In genomic region chr6:71826869-71827268, GRCm38 (mm10) we compare ENCODE assay signal across 8 mouse cellular contexts. TPM values are rescaled to one million over a fixed set of nuclear protein-coding genes. Genes with fewer than 3 reads are reported as not detected.
DNase-seq lines count a peak whose midpoint lies in the region; ATAC-seq and TF ChIP-seq lines count a peak whose summit lies in the region.

Gene Mrpl35 (minus strand): TSS chr6:71826969.

- no peaks in the 10 kb centered on the region for H3K9me3 ChIP-seq in midbrain, embryonic 14.5 days (ENCODE audit: control insufficient read depth, low read length)

- no peak for TF ChIP-seq POLR2A in heart, adult 2 months (IDR thresholded peaks at IDR 0.05; ENCODE audit: insufficient read depth, low read depth, low read length)

- H3K4me1 ChIP-seq in heart, adult 2 months (ENCODE audit: control insufficient read depth, insufficient read depth, low read length) = peaks cover 1% of the 10 kb centered on the region
- H3K4me1 ChIP-seq in midbrain, embryonic 14.5 days (ENCODE audit: control insufficient read depth, insufficient read depth, low read length) = peaks cover 10% of the 10 kb centered on the region; the same call in 1 of the 2 replicates

- no peak within 1 kb of the TSS for H3K9ac ChIP-seq in heart, adult 2 months (ENCODE audit: low read depth, low read length)
- no peak within 1 kb of the TSS for H3K9ac ChIP-seq in midbrain, embryonic 14.5 days (replicated peaks; ENCODE audit: low read length)

- H3K79me2 ChIP-seq in heart, adult 2 months (replicated peaks; ENCODE audit: control insufficient read depth, insufficient read depth, low read length) = no peaks in the 10 kb centered on the region

- no peak for DNase-seq in heart, adult 2 months
- no peak for DNase-seq in heart, adult 9 months (ENCODE audit: low spot score in 2 of 2)
- no peak for DNase-seq in adrenal gland, adult 2 months
- DNase-seq in gastrocnemius, postnatal 14 days = no peak
- no peak for DNase-seq in large intestine, adult 2 months (ENCODE audit: low read depth, low spot score)
- DNase-seq in midbrain, embryonic 14.5 days = no peak
- DNase-seq in embryo, embryonic 10 days (ENCODE audit: low spot score) = no peak
- no peak for DNase-seq in ovary, postnatal 10 days (ENCODE audit: low spot score)

- no peak for TF ChIP-seq EP300 in heart, adult 2 months (IDR thresholded peaks at IDR 0.05; ENCODE audit: insufficient read depth, low read depth, low read length)

- no peaks in the 10 kb centered on the region for H3K27me3 ChIP-seq in heart, adult 2 months (ENCODE audit: control insufficient read depth, insufficient read depth, low read length)
- no peaks in the 10 kb centered on the region for H3K27me3 ChIP-seq in midbrain, embryonic 14.5 days (ENCODE audit: control insufficient read depth, insufficient read depth, low read length)

- no peak within 1 kb of the TSS for H3K27ac ChIP-seq in heart, adult 2 months
- H3K27ac ChIP-seq in midbrain, embryonic 14.5 days (replicated peaks; ENCODE audit: low read depth, low read length) = no peak within 1 kb of the TSS

- ATAC-seq in midbrain, embryonic 14.5 days (ENCODE audit: low FRiP score, low TSS enrichment) = no peak

- no peaks in the 10 kb centered on the region; the same call in 1 of the 2 replicates for H3K36me3 ChIP-seq in heart, adult 2 months (ENCODE audit: control insufficient read depth, insufficient read depth, low read length)
- H3K36me3 ChIP-seq in midbrain, embryonic 14.5 days (ENCODE audit: control insufficient read depth, insufficient read depth, low read length) = no peaks in the 10 kb centered on the region

- intact Hi-C loops in heart, adult 2 months (cut with DNase I) = no loop called here
- intact Hi-C loops in gastrocnemius, postnatal 14 days (cut with DNase I; ENCODE audit: low total_unique reads) = no loop called here

- no peak within 1 kb of the TSS for H3K4me3 ChIP-seq in heart, adult 2 months
- H3K4me3 ChIP-seq in midbrain, embryonic 14.5 days (replicated peaks; ENCODE audit: low read depth, low read length) = no peak within 1 kb of the TSS

- no peak for TF ChIP-seq CTCF in heart, adult 2 months (IDR thresholded peaks at IDR 0.05)

- 10% methylated on average over 1 of the region's 1 CpGs for WGBS in heart, adult 2 months
- 35% methylated on average over 1 of the region's 1 CpGs for WGBS in large intestine, adult 2 months
- WGBS in midbrain, embryonic 14.5 days = 52% methylated on average over 1 of the region's 1 CpGs

- H3K4me2 ChIP-seq in midbrain, embryonic 14.5 days (ENCODE audit: low read length) = no peak within 1 kb of the TSS

RNA-seq across cellular contexts. Expression of gene Mrpl35, which starts in this region (rescaled TPM):
- total RNA-seq in heart, adult 2 months (2021) = 10 to 100 TPM; 48.2 to 49.0 TPM
- 14.3 and 23.9 TPM in 2 replicates for polyA plus RNA-seq in heart, adult 2 months (2012; rRNA removed)
- 10 to 100 TPM; 43.0 to 49.0 TPM for total RNA-seq in adrenal gland, adult 2 months (2021)
- 2.6 and 2.9 TPM in 2 replicates for polyA plus RNA-seq in adrenal gland, adult 2 months (2012; rRNA removed)
- total RNA-seq in gastrocnemius, postnatal 14 days (2021) = 10 to 100 TPM; 31.7 to 32.0 TPM
- polyA plus RNA-seq in large intestine, adult 2 months (2012; rRNA removed) = 9.7 and 10.3 TPM in 2 replicates
- polyA plus RNA-seq in midbrain, embryonic 14.5 days (2014; fragmentation: Nextera tagmentation; extraction: Ambion mirVana) = 40.4 and 41.1 TPM in 2 replicates
